Mouse (Mus musculus): ENCODE results near the gene Mef2d. TPM values are rescaled to one million over a fixed set of nuclear protein-coding genes. Genes with fewer than 3 reads are reported as not detected.

The Mef2d gene
- polyA plus RNA-seq, 1 experiment from 2014 or later, result 41.7 TPM

GRCm38 (mm10) chr3:88160856-88161255 lies 18.7 kb downstream of the Mef2d start:
- no peak overlapping the region for H3K4me3 ChIP-seq (ENCODE audit: low read depth, low read length)
- ATAC-seq (ENCODE audit: low read depth), result no peak
- 78% methylated on average over 6 of the region's 6 CpGs for WGBS

GRCm38 (mm10) chr3:88162259-88162658 lies 20.1 kb downstream of the Mef2d start:
- Histone ChIP-seq H3K27me3 (replicated peaks; ENCODE audit: control insufficient read depth, insufficient read depth, low read length) (no peaks in the 10 kb centered on the region), H3K4me2 (ENCODE audit: low read depth, low read length) (no peak overlapping the region), H3K27ac (replicated peaks; ENCODE audit: low read depth, low read length) (no peak overlapping the region), H3K36me3 (ENCODE audit: control insufficient read depth, insufficient read depth, low read length) (peaks cover 95% of the 10 kb centered on the region), H3K4me1 (ENCODE audit: control insufficient read depth, insufficient read depth, low read length) (no peaks in the 10 kb centered on the region), H3K9ac (ENCODE audit: low read depth, low read length) (no peak overlapping the region), H3K9me3 (ENCODE audit: control insufficient read depth, low read length) (no peaks in the 10 kb centered on the region), H3K4me3 (ENCODE audit: low read depth, low read length) (no peak overlapping the region)
- no peak for ATAC-seq (ENCODE audit: low read depth)
- WGBS, result 89% methylated on average over 8 of the region's 8 CpGs
- DNase-seq (ENCODE audit: low spot score), result no peak

More at GRCm38 (mm10) chr3:88160856-88161255, 18.7 kb downstream of the Mef2d start:
- H3K4me1 ChIP-seq (ENCODE audit: control insufficient read depth, insufficient read depth, low read length), result no peaks in the 10 kb centered on the region
- no peaks in the 10 kb centered on the region for H3K27me3 ChIP-seq (replicated peaks; ENCODE audit: control insufficient read depth, insufficient read depth, low read length)
- no peak overlapping the region for H3K4me2 ChIP-seq (ENCODE audit: low read depth, low read length)
- no peak for DNase-seq (ENCODE audit: low spot score)
- no peak overlapping the region for H3K9ac ChIP-seq (ENCODE audit: low read depth, low read length)
- no peak overlapping the region for H3K27ac ChIP-seq (replicated peaks; ENCODE audit: low read depth, low read length)
- no peaks in the 10 kb centered on the region for H3K9me3 ChIP-seq (ENCODE audit: control insufficient read depth, low read length)
- H3K36me3 ChIP-seq (ENCODE audit: control insufficient read depth, insufficient read depth, low read length), result peaks cover 95% of the 10 kb centered on the region

GRCm38 (mm10) chr3:88162811-88163210 lies 20.6 kb downstream of the Mef2d start:
- no peak for DNase-seq (ENCODE audit: low spot score)
- Histone ChIP-seq H3K27me3 (replicated peaks; ENCODE audit: control insufficient read depth, insufficient read depth, low read length) (no peaks in the 10 kb centered on the region), H3K4me2 (ENCODE audit: low read depth, low read length) (no peak overlapping the region), H3K4me1 (ENCODE audit: control insufficient read depth, insufficient read depth, low read length) (no peaks in the 10 kb centered on the region), H3K4me3 (ENCODE audit: low read depth, low read length) (no peak overlapping the region), H3K9me3 (ENCODE audit: control insufficient read depth, low read length) (no peaks in the 10 kb centered on the region), H3K27ac (replicated peaks; ENCODE audit: low read depth, low read length) (no peak overlapping the region), H3K9ac (ENCODE audit: low read depth, low read length) (no peak overlapping the region), H3K36me3 (ENCODE audit: control insufficient read depth, insufficient read depth, low read length) (peaks cover 97% of the 10 kb centered on the region)
- ATAC-seq (ENCODE audit: low read depth), result no peak
- WGBS, result 84% methylated on average over 4 of the region's 4 CpGs

GRCm38 (mm10) chr3:88163847-88164246 lies 21.7 kb downstream of the Mef2d start:
- H3K9ac ChIP-seq (ENCODE audit: low read depth, low read length), result no peak overlapping the region
- DNase-seq (ENCODE audit: low spot score) (no peak), ATAC-seq (ENCODE audit: low read depth) (no peak)
- no peaks in the 10 kb centered on the region for H3K27me3 ChIP-seq (replicated peaks; ENCODE audit: control insufficient read depth, insufficient read depth, low read length)
- H3K36me3 ChIP-seq (ENCODE audit: control insufficient read depth, insufficient read depth, low read length), result peaks cover 97% of the 10 kb centered on the region
- H3K4me1 ChIP-seq (ENCODE audit: control insufficient read depth, insufficient read depth, low read length), result no peaks in the 10 kb centered on the region
- no peak overlapping the region for H3K4me2 ChIP-seq (ENCODE audit: low read depth, low read length)
- no peak overlapping the region for H3K27ac ChIP-seq (replicated peaks; ENCODE audit: low read depth, low read length)
- no peaks in the 10 kb centered on the region for H3K9me3 ChIP-seq (ENCODE audit: control insufficient read depth, low read length)
- no peak overlapping the region for H3K4me3 ChIP-seq (ENCODE audit: low read depth, low read length)
- WGBS, result 86% methylated on average over 3 of the region's 3 CpGs

GRCm38 (mm10) chr3:88164263-88164662 lies 22.1 kb downstream of the Mef2d start:
- Histone ChIP-seq H3K9me3 (ENCODE audit: control insufficient read depth, low read length) (no peaks in the 10 kb centered on the region), H3K27me3 (replicated peaks; ENCODE audit: control insufficient read depth, insufficient read depth, low read length) (no peaks in the 10 kb centered on the region), H3K9ac (ENCODE audit: low read depth, low read length) (no peak overlapping the region), H3K36me3 (ENCODE audit: control insufficient read depth, insufficient read depth, low read length) (peaks cover 97% of the 10 kb centered on the region), H3K4me1 (ENCODE audit: control insufficient read depth, insufficient read depth, low read length) (no peaks in the 10 kb centered on the region), H3K27ac (replicated peaks; ENCODE audit: low read depth, low read length) (no peak overlapping the region), H3K4me3 (ENCODE audit: low read depth, low read length) (no peak overlapping the region), H3K4me2 (ENCODE audit: low read depth, low read length) (no peak overlapping the region)
- DNase-seq (ENCODE audit: low spot score), result no peak
- 80% methylated on average over 3 of the region's 3 CpGs for WGBS
- ATAC-seq (ENCODE audit: low read depth), result no peak

- H3K27ac ChIP-seq (replicated peaks; ENCODE audit: low read depth, low read length), result no peak overlapping the region
- no peak overlapping the region for H3K9ac ChIP-seq (ENCODE audit: low read depth, low read length)
- 91% methylated on average over 5 of the region's 5 CpGs for WGBS
These were observed 23.9 kb downstream of the Mef2d start for GRCm38 (mm10) chr3:88166056-88166455.

GRCm38 (mm10) chr3:88170361-88170760 lies 28.2 kb downstream of the Mef2d start:
- H3K4me2 ChIP-seq (ENCODE audit: low read depth, low read length), result no peak overlapping the region
- H3K27ac ChIP-seq (replicated peaks; ENCODE audit: low read depth, low read length), result no peak overlapping the region
- no peak for DNase-seq (ENCODE audit: low spot score)
- 86% methylated on average over 5 of the region's 5 CpGs for WGBS
- no peaks in the 10 kb centered on the region for H3K4me1 ChIP-seq (ENCODE audit: control insufficient read depth, insufficient read depth, low read length)
- no peaks in the 10 kb centered on the region for H3K9me3 ChIP-seq (ENCODE audit: control insufficient read depth, low read length)
- no peaks in the 10 kb centered on the region for H3K27me3 ChIP-seq (replicated peaks; ENCODE audit: control insufficient read depth, insufficient read depth, low read length)
- H3K9ac ChIP-seq (ENCODE audit: low read depth, low read length), result no peak overlapping the region
- no peak overlapping the region for H3K4me3 ChIP-seq (ENCODE audit: low read depth, low read length)
- H3K36me3 ChIP-seq (ENCODE audit: control insufficient read depth, insufficient read depth, low read length), result peaks cover 73% of the 10 kb centered on the region
- no peak for ATAC-seq (ENCODE audit: low read depth)

More at GRCm38 (mm10) chr3:88166056-88166455, 23.9 kb downstream of the Mef2d start:
- peaks cover 96% of the 10 kb centered on the region for H3K36me3 ChIP-seq (ENCODE audit: control insufficient read depth, insufficient read depth, low read length)
- H3K4me2 ChIP-seq (ENCODE audit: low read depth, low read length), result no peak overlapping the region
- DNase-seq (ENCODE audit: low spot score), result no peak
- H3K27me3 ChIP-seq (replicated peaks; ENCODE audit: control insufficient read depth, insufficient read depth, low read length), result no peaks in the 10 kb centered on the region
- no peaks in the 10 kb centered on the region for H3K4me1 ChIP-seq (ENCODE audit: control insufficient read depth, insufficient read depth, low read length)
- no peaks in the 10 kb centered on the region for H3K9me3 ChIP-seq (ENCODE audit: control insufficient read depth, low read length)
- ATAC-seq (ENCODE audit: low read depth), result no peak
- H3K4me3 ChIP-seq (ENCODE audit: low read depth, low read length), result no peak overlapping the region

GRCm38 (mm10) chr3:88172440-88172839 lies 30.3 kb downstream of the Mef2d start:
- H3K4me3 ChIP-seq (ENCODE audit: low read depth, low read length), result no peak overlapping the region
- DNase-seq (ENCODE audit: low spot score) (no peak), ATAC-seq (ENCODE audit: low read depth) (no peak)
- H3K9me3 ChIP-seq (ENCODE audit: control insufficient read depth, low read length), result no peaks in the 10 kb centered on the region
- WGBS, result 88% methylated on average over 3 of the region's 3 CpGs
- H3K36me3 ChIP-seq (ENCODE audit: control insufficient read depth, insufficient read depth, low read length), result peaks cover 54% of the 10 kb centered on the region
- no peak overlapping the region for H3K9ac ChIP-seq (ENCODE audit: low read depth, low read length)
- H3K27ac ChIP-seq (replicated peaks; ENCODE audit: low read depth, low read length), result no peak overlapping the region
- H3K4me1 ChIP-seq (ENCODE audit: control insufficient read depth, insufficient read depth, low read length), result no peaks in the 10 kb centered on the region
- no peaks in the 10 kb centered on the region for H3K27me3 ChIP-seq (replicated peaks; ENCODE audit: control insufficient read depth, insufficient read depth, low read length)
- H3K4me2 ChIP-seq (ENCODE audit: low read depth, low read length), result no peak overlapping the region

- H3K4me2 ChIP-seq (ENCODE audit: low read depth, low read length), result no peak overlapping the region
- H3K4me1 ChIP-seq (ENCODE audit: control insufficient read depth, insufficient read depth, low read length), result no peaks in the 10 kb centered on the region
- no peak for ATAC-seq (ENCODE audit: low read depth)
- no peak overlapping the region for H3K4me3 ChIP-seq (ENCODE audit: low read depth, low read length)
- H3K9ac ChIP-seq (ENCODE audit: low read depth, low read length), result no peak overlapping the region
- H3K9me3 ChIP-seq (ENCODE audit: control insufficient read depth, low read length), result no peaks in the 10 kb centered on the region
- H3K36me3 ChIP-seq (ENCODE audit: control insufficient read depth, insufficient read depth, low read length), result peaks cover 45% of the 10 kb centered on the region
- H3K27ac ChIP-seq (replicated peaks; ENCODE audit: low read depth, low read length), result no peak overlapping the region
- WGBS, result 61% methylated on average over 3 of the region's 3 CpGs
- DNase-seq (ENCODE audit: low spot score), result no peak
- no peaks in the 10 kb centered on the region for H3K27me3 ChIP-seq (replicated peaks; ENCODE audit: control insufficient read depth, insufficient read depth, low read length)
These were observed 31.2 kb downstream of the Mef2d start for GRCm38 (mm10) chr3:88173375-88173774.
